Mouse (Mus musculus) activated CD4-positive, CD25-positive, alpha-beta regulatory T cell, adult 4 months (primary cell): ENCODE results near the gene Pradc1. TPM values are rescaled to one million over a fixed set of nuclear protein-coding genes. Genes with fewer than 3 reads are reported as not detected.
"Not testable (repeated sequence)": the region's sequence is repeated elsewhere in the genome, so short reads cannot be mapped to it uniquely, and the experiment has no call there.

Experiments
- ATAC-seq: one replicate; pipeline ENCODE4 v1.8.0; 2017
- polyA plus RNA-seq, 2 experiments: library from polyadenylated mRNA; unstranded; fragments of 100-300 nt; shearing (Covaris generic); gene quantifications; one replicate each; pipeline ENCODE4 v1.2.1; 2017

Pradc1 gene
- polyA plus RNA-seq, 2 experiments from 2014 or later, result 17.9 to 24.1 TPM

DNA sequence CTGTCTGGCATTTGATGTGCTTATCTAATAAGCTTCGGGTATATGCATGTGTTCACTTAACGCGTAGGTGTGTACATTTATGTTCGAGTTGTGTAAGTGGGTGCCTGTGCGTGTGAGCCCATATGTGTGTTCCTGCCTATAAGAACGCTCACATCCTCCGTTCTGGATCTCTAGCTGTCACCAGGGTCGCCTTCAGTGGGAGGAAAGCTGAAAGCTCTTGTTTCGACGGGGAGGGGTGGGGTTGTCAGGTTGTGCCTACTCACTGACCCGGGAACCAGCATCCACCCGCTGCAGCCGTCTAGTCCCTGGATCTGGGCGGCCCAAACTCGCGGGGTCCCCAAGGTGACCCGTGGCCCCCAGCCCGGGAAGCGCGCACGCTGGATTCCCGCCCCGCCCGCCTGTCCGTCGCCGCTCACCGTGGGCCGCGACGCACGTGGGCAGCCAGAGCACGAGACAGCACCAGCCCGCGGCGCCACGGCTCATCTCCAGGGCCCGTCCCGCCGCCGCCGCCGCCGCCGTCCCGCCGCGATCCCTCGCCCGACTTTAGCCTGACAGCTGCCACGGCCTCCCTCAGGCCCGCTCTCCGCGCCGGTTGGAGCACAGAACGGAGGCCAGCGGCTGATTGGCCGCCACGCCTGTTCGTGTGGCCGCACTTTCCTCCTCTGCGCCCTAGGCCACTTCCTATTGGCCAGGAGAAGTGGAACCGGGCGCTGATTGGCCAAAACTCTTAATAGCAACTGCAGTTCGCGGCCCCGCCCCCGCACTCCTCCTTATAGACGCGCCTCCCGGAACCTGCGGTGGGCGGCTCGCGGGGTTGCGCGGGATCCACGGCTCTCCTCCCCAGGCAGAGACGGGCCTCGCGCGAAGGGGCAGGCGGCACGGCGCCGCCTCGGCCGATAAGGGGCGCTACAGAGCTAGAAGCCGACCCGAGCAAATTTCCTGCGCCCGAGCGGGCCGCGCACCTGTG is 790 bp downstream of the Pradc1 start, which contains the start of gene Cct7:
Cct7 (plus strand) TSS at position 818 of the 967 bp plus-strand sequence.
- ATAC-seq, result peak; percentile 85

DNA sequence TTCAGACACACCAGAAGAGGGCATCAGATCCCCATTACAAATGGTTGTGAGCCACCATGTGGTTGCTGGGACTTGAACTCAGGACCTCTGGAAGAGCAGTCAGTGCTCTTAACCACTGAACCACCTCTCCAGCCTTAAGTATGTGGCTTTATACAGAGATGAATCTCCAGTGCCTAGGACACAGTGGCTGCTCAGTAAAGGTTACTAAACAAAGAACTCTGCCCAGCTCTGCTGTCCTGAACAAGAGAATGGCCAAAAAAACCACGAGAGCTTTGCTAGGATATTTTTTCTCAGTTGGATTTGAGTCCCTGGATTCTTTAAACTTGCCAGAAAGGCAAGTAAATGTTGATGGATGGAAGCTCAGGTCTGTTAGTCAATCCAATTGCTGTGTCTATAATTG is 1.6 kb downstream of the Pradc1 start:
- not testable (repeated sequence) for ATAC-seq

DNA sequence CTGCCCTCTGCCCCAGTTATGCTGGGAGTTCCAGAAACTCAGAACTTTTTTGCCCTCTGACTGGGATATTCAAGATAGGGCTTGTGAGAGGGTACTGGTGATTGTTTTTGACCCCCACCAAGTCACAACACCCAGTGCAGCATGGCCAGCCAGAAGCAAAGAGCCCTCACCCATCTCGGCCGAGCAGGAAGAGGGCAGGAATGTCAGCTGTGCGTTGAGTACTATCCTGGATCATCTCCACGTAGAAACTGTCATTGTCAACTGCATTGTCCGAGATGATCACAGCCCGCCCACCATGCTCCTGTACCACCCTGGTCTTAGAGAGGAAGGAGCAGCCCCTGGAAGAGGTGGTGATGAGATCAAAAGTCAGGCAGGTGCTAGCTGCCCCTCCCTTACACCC is 4.4 kb downstream of the Pradc1 start:
- ATAC-seq, result no peak

DNA sequence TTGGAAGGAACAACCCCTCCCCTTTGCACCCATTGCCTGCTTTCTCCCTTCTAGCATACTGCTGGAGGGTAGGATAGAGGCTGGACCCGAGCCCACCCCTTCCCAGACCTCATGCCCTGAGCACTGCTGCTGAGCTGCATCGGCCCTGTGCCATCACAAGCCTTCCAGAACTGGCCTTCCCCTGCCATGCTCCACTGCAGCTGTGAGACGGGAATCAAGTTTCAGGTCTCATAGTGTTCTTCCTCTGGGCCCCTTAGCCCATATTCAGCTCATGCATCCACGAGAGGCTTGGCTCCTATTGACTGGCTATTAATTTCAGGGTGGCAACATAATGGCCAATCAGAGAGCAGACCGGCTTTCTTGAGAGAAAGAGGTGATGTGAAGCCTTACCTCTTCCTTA is 6.5 kb downstream of the Pradc1 start:
- no peak for ATAC-seq

DNA sequence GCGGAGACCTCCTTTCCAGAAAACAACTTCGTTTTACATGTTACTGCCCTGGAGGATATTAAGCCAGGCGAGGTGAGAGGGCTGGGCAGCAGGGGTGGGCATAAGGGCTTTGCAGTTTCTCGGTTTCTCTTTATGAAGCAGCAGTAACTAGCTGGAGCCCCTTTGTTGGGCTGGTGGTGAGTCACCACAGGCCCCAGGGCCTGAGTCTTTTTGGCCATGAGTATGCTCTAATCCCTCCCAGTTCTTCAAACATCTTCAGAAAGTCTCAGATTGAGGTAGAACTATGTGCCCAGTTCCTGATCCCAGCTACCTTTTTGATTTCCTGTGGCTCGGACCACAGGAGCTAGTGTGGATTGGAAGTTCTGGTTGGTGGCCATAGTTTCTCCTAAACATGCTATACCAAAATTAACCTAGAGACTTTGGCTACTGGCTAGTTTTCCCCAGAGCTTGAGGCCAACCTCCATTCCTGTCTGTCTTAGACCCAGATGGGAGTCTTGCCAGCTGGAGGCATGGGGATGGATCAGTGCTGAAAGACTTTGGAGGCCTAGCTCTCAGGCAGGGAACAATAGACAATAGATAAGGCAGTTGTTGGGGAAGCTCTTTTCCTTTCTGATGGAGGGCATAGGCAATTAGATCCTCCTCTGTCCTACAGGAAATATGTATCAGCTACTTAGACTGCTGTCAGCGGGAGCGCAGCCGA is 7.4 kb downstream of the Pradc1 start:
- ATAC-seq, result no peak

DNA sequence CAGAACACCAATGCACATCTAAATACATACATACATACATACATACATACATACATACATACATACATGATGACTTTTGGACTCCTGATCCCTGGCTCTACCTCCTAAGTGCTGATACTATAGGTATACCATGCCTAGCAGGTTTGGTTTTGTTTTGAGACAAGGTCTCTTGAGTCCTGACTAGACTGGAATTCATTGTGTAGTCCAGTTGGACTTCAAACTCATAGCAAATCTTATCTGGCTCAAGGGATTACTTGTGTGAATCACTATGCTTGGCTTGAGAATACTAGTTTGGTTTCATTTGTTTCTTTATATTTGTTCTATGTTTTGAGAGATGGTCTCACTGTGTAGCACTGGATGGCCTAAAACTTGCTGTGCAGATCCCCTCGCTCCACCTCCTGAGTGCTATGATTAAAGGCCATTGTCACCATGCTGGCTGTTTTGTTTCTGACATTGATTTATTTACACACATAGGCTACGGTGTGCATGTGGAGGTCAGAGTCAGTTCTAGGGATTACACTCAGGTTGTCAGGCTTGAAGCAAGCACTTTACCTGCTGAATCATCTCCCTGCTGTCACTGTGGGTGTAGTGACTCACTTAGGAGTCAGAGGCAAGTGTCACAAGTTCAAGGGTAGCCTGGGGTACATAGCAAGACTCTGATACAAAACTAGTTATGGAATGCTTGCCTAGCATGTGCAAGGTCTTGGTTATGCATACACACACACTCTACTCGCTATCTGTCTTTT is 8.1 kb downstream of the Pradc1 start:
- ATAC-seq, result no peak

DNA sequence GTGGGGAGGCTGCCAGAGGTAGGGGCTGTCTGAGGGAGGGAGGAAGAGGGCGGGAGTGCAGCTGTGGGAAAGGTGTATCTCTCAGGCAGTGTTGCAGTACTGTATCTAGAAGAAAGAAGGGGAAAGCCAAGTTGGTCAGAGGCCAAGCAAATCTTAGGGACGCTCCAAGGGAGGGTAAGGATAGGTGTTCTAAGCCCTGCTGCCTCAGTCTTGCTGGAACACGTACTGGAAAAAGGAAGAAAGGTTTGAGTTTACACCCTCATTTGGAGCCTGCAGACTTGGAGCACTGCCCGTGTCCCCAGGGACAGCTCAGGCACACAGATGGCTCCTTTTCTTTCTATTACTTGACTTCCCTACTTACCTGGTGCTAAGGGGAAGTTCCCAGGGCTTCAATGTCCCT is 10.6 kb downstream of the Pradc1 start:
- no peak for ATAC-seq

DNA sequence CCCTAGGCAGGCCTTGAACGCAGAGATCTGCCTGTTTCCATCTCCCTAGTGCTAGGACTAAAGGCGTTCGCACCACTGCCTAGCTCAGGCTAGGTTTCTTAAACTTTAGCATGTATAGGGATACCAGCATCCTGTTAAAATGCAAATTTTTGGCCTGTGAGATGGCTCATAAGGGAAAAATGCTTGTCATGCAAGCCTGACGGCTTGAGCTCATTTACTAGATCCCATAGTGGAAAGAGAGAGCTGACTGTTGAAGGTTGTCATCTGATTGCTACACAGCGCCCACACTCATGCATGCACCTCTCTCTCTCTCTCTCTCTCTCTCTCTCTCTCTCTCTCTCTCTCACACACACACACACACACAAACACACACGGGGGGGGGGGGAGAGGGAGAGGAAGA is 15.1 kb downstream of the Pradc1 start:
- no peak for ATAC-seq

DNA sequence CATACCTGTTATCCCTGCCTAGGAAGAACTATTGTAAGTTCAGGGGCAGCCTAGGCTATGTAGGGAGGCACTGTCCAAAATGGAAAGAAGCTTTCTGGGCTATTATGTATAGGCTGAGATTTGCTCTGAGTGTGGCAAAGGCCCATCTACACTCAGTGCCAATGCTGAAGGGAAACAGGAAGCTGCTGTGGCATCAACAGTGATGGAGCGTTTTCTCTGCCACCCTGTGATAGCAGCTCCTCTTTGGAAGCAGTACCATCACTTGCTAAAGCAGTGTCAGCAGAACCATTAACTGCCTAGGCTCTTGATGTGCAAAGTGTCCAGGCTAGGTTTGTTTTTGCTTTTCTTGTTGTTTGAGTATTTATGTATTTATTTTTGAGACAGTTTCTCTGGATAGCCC is 15.6 kb downstream of the Pradc1 start:
- ATAC-seq, result no peak

DNA sequence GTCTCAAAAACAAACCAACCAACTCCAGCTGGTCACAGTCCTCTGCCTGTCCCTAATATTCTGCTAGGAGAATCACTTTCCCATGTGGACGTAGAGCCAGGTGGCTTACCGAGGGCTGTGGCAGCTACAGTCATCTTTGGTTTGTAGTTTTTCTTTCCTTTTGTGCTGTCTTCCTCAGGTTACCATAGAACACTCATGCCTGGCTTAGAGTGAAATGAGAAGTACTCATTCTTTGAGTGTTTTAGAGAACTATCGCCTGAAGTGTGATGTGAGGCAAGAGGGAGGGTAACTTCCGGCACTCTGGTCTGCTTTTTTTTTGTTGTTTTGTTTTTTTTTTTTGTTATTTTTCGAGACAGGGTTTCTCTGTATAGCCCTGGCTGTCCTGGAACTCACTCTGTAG is 17.9 kb downstream of the Pradc1 start:
- no peak for ATAC-seq

DNA sequence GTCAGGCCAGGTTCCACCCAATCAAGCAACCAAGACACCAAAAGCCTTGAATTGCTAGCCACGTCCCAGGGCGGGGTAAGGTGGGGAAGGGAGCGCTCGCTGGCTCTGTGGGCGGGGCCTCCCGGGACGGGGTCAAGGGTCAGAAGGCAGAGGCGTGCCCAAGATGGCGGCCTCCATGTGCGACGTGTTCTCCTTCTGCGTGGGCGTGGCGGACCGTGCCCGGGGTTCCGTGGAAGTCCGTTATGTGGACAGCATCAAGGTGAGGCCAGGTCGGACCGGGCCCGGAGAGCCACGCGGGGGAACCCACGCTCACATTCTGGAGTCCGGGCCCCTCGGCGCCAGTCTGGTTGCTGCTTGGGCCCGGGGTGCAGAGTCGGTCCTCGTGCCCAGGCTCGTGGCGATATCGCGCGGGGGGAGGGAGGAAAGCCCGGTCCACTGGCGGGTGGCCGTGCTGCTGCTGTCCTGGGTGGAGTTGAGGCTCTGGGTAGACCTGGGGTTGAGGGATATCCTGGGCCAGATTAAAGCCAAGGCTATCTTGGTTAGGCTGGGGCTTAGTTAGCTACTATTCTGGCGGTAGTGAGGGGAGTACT is 19.8 kb downstream of the Pradc1 start, which contains the start of gene Smyd5:
Smyd5 (plus strand) TSS at position 148 of the 590 bp plus-strand sequence.
- peak; percentile 88 for ATAC-seq

DNA sequence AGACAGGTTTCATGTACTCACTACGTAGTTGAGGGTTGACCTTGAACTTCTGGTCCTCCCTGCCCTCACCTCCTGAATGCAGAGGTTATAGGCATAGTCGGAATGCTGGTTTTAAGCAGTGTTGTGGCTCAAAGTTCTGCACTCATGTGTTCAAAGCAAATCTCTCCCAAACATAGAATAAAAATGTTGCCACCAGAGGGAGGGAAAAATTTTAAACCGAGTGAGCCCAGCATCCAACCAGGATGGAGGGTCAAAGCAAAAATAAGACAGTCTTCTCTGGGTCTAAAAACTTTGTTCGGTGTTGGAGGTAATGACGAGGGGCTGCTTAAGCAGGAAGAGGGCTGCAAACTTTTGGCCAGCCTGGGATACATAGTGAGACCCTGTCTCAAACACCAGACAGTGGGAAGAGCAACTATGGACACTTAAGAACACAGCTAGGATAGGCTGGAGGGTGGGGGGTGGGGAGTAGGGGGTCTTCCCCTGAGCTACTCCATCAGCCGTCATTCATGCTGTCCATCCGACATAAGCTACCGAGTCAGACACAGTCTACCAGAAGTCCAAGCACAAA is 20.4 kb downstream of the Pradc1 start:
- ATAC-seq, result no peak

DNA sequence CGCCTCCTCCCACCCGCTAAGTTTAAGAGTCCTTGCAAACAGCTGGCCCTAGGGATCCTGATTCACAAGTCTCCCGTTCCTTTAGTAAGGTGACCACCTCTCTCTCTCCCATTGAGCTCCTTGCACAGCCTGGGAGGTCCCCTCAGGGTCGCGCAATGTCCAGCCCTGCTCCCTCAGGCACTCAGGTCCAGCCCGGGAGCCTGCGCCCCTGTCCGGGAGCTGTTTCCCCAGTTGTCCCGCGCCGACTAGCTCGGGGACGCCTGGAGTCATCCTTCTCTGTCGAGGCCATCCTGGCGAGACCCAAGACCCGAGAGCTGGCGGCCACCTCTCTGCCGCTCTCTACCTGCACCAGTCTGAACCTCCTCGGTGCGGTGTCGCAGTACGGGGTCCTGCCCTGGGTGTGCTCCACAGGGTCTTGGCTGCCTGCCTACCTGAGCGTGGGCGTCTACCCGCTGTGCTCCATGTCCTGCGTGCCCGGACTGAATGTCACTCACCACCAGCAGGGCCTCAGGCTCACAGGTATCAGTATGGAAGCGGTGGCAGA is 27.9 kb downstream of the Pradc1 start, which contains the start of gene Noto:
Noto (plus strand) TSS at position 51 of the 544 bp plus-strand sequence.
- ATAC-seq, result no peak

DNA sequence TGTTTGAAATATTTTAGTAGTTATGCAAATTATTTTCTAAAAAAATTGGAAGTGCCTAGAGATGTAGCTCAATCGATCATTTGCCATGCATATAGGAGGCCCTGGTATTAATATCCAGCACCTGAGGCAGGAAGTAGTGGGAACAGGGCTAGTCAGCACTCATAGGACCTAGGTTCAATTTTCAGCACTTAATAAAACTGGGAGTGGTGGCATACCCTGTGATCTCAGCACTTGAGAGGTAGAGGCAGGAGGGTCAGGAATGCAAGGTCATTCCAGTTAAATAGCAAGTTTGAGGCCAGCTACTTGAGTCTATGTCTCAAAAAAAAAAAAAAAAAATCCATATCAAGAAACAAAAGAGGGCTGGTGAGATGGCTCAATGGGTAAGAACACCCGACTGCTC is 32.6 kb downstream of the Pradc1 start:
- ATAC-seq, result no peak

DNA sequence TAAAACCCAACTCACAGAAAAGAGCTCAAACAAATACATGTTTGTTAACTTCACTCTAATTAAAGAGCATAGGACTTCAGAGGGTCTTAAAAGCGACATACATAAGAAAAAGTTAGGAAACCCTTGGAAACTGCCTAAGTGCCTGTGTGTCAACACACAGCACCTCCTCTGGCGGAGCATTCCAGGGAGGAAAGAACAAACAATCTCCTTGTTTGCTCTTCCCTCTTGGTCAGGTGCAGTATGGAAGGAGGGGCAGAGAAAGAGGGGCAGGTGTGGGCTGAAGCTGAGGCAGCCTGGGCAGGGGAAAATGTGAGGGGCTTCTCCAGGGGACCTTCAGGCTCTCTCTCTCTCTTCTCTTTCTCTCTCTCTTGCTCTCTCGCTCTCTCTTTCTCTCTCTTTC is 35.9 kb downstream of the Pradc1 start:
- ATAC-seq, result no peak

DNA sequence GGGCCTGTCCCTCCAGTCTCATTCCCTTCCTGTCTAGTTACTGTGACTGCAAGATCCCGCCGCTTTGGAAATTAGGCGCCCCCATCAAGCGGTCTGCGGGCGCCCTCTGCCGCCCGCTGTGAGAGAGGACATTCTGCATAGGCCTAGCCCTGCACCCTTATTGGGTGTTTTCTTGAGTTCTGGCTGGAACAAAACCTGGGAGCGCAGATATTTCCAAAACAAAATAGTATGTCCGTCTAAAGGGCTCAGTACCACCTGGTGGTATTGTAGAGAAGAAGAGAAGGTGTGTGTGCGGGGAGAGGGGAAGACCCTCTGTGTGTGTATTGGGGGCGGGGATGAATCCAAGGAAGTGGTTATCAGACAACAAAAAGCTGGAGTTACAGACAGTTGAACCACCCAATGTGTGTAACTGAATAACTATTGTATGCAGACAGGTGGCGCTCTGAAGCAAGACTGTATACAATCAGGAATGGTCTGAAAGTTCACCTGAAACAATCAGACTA is 40.9 kb downstream of the Pradc1 start:
- no peak for ATAC-seq

DNA sequence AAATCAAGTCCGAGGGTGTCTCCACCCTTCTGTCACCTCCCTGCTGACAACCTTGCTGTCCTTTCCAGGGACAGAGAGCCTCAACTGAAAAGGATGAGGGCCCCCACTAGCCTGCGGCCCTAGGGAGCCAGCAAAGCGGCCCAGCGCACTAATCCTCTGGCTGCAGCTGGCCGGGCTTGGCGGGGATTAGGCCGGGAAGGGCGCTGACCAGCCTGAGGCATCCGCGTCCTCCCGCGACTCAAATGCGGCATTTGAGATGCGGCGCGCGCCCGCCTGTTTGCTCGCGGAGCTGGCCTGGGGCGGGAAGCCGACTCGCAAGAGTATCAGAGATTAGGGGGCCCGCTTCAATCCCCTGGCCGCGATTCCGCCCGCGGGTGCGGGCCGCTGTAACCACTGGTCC is 42.8 kb downstream of the Pradc1 start:
- ATAC-seq, result no peak

DNA sequence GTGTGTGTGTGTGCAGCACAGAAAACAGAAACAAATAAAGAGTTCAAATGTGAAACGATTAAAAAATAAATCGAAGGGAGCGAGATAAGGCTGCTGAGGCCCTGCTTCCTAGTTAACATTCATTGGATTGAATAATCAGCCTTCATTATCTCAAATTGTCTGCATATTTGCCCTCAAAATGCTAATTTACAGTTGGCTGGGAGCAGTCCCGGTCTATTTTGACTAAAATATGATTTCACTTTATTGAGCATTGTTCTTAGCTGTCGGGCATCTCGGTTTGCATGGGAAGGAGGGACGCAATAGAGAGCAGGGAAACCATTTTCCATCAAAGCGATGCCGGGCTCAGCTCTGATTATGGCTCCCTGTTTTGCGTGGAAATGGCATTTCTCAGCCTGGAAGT is 48.7 kb downstream of the Pradc1 start:
- no peak for ATAC-seq

DNA sequence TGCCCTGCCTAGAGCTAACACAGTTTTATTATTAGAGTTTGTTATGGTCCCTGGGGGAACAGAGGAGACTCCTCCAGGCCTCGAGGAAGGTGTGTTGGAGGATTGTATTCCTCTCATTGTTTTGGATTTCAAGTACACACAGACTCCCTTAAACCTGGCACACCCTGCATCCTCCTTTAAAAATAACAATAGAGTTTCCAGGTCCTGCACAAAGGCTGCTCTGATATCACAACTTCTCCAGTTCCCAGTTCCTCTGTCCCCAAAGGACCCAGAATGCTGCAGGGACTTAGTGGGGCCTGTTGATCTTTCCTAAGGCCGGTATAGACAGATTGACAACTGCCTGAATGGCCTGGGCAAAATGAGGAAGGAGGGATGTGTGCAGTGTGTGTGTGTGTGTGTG is 49.2 kb downstream of the Pradc1 start:
- ATAC-seq, result no peak

DNA sequence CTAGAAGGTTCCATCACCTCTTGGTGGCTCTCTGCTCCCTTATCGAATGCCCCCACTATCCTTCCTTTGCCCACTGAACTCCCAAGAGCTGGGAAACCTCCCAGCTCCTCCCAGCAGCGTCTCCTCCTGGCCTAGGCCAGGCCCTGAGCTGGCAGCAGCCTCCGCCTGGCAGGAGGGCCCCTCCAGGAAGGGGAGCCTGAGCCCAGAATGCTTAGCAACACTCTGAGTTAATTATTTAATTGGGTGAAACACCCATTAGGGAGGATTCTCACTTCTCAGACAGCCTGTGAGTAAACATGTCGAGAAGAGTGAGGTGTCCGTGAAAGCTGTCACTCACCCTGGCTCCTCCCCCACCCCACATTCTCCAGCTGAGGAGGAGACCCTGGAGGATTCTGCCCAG is 52.1 kb downstream of the Pradc1 start:
- ATAC-seq, result no peak

DNA sequence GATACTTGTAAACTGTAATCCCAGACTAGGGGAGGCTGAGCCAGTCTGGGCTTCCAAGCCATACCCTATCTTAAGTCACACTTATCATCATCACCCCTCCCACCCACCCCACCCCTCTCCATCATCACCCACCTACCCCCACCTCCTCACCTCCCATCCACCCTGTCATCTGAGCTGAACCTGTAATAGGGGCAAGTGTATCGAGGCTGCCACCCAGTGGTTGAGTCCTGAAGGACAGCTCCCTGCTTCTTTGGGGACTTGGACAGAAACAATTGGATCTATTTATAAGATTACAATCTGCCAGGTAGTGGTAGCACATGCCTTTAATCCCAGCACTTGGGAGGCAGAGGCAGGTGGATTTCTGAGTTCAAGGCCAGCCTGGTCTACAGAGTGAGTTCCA is 54.6 kb downstream of the Pradc1 start:
- ATAC-seq, result no peak
